Mouse (Mus musculus) limb, embryonic 13.5 days (tissue): ENCODE data around the gene Usp36. TPM values are rescaled to one million over a fixed set of nuclear protein-coding genes. Genes with fewer than 3 reads are reported as not detected.

Source experiments
- ATAC-seq: fragments of 200-750 bp; cut with Nextera tagmentation; 2 replicates; pipeline ENCODE4 v1.8.0; 2017; ENCODE audit warnings: low read depth, moderate number of reproducible peaks, moderate TSS enrichment; ENCODE audit not compliant: low FRiP score
- H3K27ac ChIP-seq: fragments of 300-500 bp; sonication (generic); 2 replicates; pipeline ENCODE4 v1.5.1; 2015; ENCODE audit warnings: inconsistent platforms, mild to moderate bottlenecking, moderate library complexity
- H3K27me3 ChIP-seq: fragments of 300-500 bp; sonication (generic); 2 replicates; pipeline ENCODE4 v1.6.1; 2015; ENCODE audit warnings: mild to moderate bottlenecking, inconsistent platforms
- H3K36me3 ChIP-seq: fragments of 300-500 bp; sonication (generic); 2 replicates; pipeline ENCODE4 v1.6.1; 2015; ENCODE audit warnings: inconsistent platforms, mild to moderate bottlenecking, moderate library complexity
- H3K4me1 ChIP-seq: fragments of 300-500 bp; sonication (generic); 2 replicates; pipeline ENCODE4 v1.6.1; 2015; ENCODE audit warnings: inconsistent platforms
- H3K4me2 ChIP-seq: fragments of 300-500 bp; sonication (generic); replicated peaks from 2 replicates; pipeline ENCODE4 v1.6.1; 2015; ENCODE audit warnings: inconsistent platforms, mild to moderate bottlenecking, moderate library complexity
- H3K4me3 ChIP-seq: fragments of 300-500 bp; sonication (generic); 2 replicates; pipeline ENCODE4 v1.5.1; 2015; ENCODE audit warnings: moderate library complexity, mild to moderate bottlenecking, inconsistent platforms
- H3K9ac ChIP-seq: fragments of 300-500 bp; sonication (generic); 2 replicates; pipeline ENCODE4 v1.6.1; 2015; ENCODE audit warnings: mild to moderate bottlenecking, inconsistent platforms
- H3K9me3 ChIP-seq: fragments of 300-500 bp; sonication (generic); 2 replicates; pipeline ENCODE4 v1.6.1; 2016; ENCODE audit warnings: inconsistent platforms
- WGBS: fragments of 180-500 bp; shearing (Covaris S2); methylation state at CpG from one replicate; pipeline ENCODE4 v1.1.7; 2015; 5-methylcytosine and 5-hydroxymethylcytosine counted together
- polyA plus RNA-seq: library from polyadenylated mRNA; unstranded; fragments of >200 nt; fragmentation: Nextera tagmentation; extraction: Ambion mirVana; gene quantifications from 2 replicates; pipeline ENCODE4 v1.2.1, GENCODE M21; 2015

Usp36 gene
- polyA plus RNA-seq, 1 experiment from 2014 or later = 25.0 TPM

DNA sequence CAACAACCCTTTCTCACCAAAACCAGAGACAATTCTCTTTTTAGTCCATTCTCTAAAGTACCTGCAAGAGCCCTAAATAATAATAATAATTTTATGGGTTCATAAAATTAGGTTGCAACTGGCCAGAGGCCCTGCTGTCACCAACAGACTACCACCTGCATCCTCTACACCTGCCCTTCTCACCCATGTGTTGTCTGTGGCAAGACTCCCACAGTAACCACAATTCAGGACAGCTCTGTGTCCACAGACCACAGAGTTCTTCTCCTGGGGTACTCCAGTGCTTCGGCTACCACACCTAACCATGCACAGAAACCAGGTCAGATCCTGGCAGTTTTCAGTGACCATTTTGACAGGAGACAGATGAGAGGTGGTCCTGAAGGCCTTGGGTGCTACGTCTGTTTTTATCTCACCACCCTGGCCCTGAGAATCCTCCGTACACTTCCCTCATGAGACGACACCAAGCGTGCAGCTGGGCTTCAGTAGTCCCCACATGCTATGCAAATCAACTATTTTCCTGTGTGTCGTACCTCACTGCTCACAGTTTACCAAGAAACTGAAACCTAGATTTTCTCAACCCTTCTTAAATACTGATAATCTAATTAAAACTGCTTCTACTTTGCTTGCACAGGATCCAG, 46.3 kb downstream of the Usp36 start:
- 88% methylated on average over 6 of the region's 6 CpGs for WGBS
- no peak overlapping the region for H3K27ac ChIP-seq
- peaks cover 69% of the 10 kb centered on the region for H3K4me1 ChIP-seq

DNA sequence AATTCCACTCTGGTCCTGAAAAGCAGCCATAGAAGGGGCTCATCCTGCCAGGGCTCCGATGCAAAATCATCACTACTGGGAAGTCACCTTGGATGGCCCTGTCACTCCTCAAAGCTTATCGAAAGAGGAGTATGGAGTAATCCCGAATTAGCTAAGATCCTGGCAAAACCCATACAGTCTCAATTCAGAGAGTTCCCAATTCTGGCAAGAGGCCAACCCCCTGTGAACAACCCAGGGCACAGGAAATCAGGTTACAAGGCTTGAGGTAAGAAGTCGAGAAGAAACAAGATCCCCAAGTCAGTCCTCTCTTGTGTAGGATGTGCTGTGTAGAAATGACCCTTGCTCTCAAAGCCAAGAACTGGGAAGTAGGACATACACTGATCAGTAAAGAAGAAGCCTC, 47.5 kb downstream of the Usp36 start:
- H3K36me3 ChIP-seq = no peaks in the 10 kb centered on the region
- no peaks in the 10 kb centered on the region for H3K9me3 ChIP-seq
- 61% methylated on average over 4 of the region's 4 CpGs for WGBS
- H3K4me1 ChIP-seq = peaks cover 80% of the 10 kb centered on the region
- H3K4me2 ChIP-seq = no peak overlapping the region
- H3K27ac ChIP-seq = no peak overlapping the region
- no peak overlapping the region for H3K9ac ChIP-seq
- no peak overlapping the region for H3K4me3 ChIP-seq
- ATAC-seq = no peak
- no peaks in the 10 kb centered on the region for H3K27me3 ChIP-seq

More for the DNA sequence above, 46.3 kb downstream of the Usp36 start:
- no peak for ATAC-seq
- Histone ChIP-seq H3K36me3 (no peaks in the 10 kb centered on the region), H3K27me3 (no peaks in the 10 kb centered on the region), H3K9me3 (no peaks in the 10 kb centered on the region), H3K4me2 (no peak overlapping the region), H3K9ac (no peak overlapping the region), H3K4me3 (no peak overlapping the region)

DNA sequence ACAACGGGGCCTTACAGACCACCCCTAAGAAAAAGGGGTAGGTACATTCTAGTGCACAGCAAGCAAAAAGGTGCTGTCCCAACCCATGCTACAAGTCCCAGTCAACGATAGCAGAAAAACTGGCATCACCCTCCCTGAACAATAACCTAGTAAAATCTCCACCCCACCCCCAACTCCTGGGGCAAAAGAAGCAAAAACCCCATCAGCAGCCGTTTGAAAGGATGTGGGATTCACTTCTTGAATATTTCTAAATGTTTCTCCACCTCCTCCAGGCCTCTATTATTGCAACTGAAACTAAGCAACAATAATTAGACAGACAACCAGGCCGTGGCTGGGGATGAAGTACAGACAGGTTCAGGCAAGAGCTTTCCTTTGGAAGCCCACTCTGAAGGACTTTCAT, 49.7 kb downstream of the Usp36 start:
- ATAC-seq = no peak
- Histone ChIP-seq H3K9me3 (no peaks in the 10 kb centered on the region), H3K36me3 (no peaks in the 10 kb centered on the region), H3K4me3 (no peak overlapping the region), H3K4me1 (peaks cover 73% of the 10 kb centered on the region), H3K9ac (peak overlapping the region; percentile 55), H3K27me3 (no peaks in the 10 kb centered on the region), H3K27ac (peak overlapping the region; percentile 91), H3K4me2 (peak overlapping the region; percentile 55)
- 59% methylated on average over 4 of the region's 4 CpGs for WGBS

DNA sequence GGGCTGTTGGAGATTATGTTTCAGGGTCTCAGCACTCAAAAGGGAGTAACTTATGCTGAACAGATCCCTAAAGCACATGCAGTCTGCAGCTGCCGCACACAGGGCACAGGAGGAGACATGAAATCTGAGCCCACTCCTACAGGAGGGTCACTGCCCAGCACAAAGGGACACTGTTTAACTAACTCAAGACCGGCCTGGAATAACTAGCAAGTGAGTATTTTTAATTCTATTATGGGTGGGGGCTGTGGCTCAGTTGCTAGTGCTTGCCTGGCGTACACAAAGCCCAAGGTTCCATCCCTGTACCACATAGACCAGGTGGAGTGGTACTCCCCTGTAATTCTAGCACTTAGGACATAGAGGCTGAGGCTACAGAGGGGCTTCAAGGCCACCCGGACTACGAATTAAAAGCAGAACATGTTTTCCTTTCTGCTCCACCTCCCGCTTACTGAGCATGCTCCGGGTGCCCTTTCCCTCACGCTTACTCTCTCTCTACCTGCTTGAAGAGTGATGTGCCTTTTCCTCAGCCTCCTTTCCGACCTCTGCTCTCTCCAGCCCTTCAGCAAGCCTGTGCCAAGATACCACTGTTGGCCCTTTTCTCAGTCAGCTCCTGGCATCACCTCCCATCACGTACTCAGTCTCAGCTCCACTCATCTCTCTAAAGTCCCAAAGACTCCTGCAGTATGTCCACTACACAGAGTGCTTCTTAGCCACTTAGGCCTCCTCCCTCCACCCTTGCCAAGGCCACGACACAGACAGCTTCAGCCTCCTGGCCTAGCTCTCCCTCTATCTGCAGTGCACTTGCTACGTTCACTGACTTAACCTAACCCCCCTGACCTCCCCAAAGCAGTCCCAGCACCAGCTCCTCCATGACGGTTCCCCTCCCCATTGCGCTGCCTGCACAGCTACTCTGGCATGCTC, 50.5 kb downstream of the Usp36 start:
- Histone ChIP-seq H3K27me3 (no peaks in the 10 kb centered on the region), H3K9ac (peak overlapping the region; percentile 55), H3K36me3 (no peaks in the 10 kb centered on the region), H3K4me2 (peak overlapping the region; percentile 55), H3K27ac (peak overlapping the region; percentile 91), H3K4me3 (peak overlapping the region; percentile 16), H3K9me3 (no peaks in the 10 kb centered on the region), H3K4me1 (peaks cover 71% of the 10 kb centered on the region)
- 28% methylated on average over 14 of the region's 14 CpGs for WGBS
- ATAC-seq = peak; percentile 89

DNA sequence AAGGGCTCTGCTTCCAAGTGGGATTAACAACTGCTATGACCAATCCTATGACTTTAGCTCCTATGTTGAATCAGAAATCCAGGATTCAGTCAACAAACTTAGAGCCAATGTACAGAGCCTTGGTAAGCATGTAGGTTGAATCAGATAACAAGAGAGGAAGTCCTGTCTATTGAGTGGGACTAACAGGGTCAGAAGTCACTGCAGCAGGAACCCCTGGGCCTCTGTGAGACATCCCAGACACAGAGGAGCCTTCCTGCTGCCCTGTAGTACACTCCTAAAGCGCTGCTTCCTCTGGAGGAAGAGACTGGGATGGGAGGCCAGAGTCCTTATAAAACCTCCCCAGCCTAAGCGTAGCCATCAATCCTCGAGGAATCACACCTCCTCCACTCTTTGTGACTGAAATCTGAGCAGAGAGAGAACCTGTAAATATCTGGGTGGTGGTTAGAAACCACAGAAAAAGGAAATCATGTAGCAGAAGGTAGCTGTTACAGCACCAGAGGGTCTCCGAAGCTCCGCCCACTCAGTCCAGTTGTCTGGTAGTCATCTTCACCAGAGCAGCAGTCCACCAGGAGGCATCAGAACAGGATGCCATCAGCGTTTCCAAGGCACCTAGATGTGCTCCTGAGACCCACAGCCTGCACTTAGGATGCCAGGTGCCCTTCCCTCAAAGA, 53.4 kb downstream of the Usp36 start:
- Histone ChIP-seq H3K4me3 (no peak overlapping the region), H3K9me3 (no peaks in the 10 kb centered on the region), H3K36me3 (no peaks in the 10 kb centered on the region), H3K27me3 (no peaks in the 10 kb centered on the region), H3K9ac (no peak overlapping the region), H3K4me1 (peaks cover 68% of the 10 kb centered on the region), H3K4me2 (peak overlapping the region; percentile 9; the same call in 1 of the 2 replicates), H3K27ac (peak overlapping the region; percentile 77)
- 41% methylated on average over 6 of the region's 6 CpGs for WGBS
- ATAC-seq = no peak; the same call in 1 of the 2 replicates

DNA sequence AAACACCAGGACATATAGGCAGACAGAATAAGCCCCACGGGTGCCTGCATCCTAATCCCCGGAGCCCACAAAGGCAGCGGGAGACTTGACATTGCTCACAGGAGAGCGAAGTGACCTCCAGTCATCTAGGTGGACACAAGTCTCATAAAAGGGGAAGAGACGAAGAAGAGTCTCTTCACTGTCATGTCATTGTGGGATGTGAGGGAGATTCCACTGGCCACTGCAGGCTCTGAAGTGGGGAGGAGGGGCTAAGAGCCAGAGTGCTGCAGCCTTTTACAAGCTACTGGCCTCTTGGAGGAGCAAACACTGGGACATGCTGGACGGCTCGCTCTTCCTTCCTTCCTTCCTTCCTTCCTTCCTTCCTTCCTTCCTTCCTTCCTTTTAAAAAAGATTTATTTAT, 55.1 kb downstream of the Usp36 start:
- no peak for ATAC-seq
- H3K4me1 ChIP-seq = peaks cover 61% of the 10 kb centered on the region

DNA sequence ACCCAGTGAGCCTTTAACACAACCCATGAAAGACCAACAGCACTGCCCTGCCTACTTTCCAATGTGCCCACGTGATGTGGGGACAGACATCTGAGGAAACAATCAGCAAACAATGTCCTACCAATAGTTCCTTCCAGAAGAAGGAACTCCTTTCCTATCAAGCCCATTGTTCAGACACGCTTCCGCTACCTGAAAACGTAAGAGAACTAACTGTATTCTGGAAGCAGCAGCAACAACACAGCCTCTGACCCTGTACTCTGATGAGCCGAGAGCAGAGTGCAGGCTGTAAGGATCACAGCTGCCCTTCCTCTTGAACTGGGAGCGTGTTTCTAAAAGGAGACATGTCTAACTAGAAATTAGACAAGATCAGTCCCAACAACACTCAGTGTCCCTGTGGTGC, 55.5 kb downstream of the Usp36 start:
- peaks cover 58% of the 10 kb centered on the region for H3K4me1 ChIP-seq
- no peaks in the 10 kb centered on the region for H3K36me3 ChIP-seq
- H3K4me3 ChIP-seq = no peak overlapping the region
- ATAC-seq = no peak
- no peaks in the 10 kb centered on the region for H3K9me3 ChIP-seq
- H3K27me3 ChIP-seq = no peaks in the 10 kb centered on the region
- WGBS = 82% methylated on average over 6 of the region's 6 CpGs
- no peak overlapping the region for H3K27ac ChIP-seq
- no peak overlapping the region for H3K9ac ChIP-seq
- H3K4me2 ChIP-seq = no peak overlapping the region

More for the DNA sequence above, 55.1 kb downstream of the Usp36 start:
- 70% methylated on average over 7 of the region's 7 CpGs for WGBS
- no peak overlapping the region for H3K27ac ChIP-seq
- no peaks in the 10 kb centered on the region for H3K9me3 ChIP-seq
- H3K4me3 ChIP-seq = no peak overlapping the region
- no peak overlapping the region for H3K9ac ChIP-seq
- no peaks in the 10 kb centered on the region for H3K27me3 ChIP-seq
- H3K36me3 ChIP-seq = no peaks in the 10 kb centered on the region
- no peak overlapping the region for H3K4me2 ChIP-seq

DNA sequence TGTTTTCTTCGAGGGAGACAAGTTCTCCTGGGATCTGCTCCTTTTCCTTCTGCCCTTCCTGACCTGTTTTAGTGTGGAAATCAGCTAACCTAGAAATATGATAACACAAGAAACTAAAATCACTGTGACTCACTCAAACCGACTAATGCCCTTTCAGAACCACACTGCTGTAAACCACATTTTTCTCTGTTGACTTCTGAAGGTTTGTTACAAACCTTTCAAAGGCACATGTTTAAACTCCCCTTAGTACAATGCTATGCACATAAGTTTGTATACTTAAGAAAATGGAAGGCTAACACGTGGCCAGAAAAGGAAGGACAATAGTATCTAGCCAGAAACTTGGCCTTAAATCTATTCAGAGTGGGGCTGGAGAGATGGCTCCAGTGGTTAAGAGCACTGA, 56.1 kb downstream of the Usp36 start:
- Histone ChIP-seq H3K36me3 (no peaks in the 10 kb centered on the region), H3K4me2 (no peak overlapping the region), H3K4me1 (peaks cover 53% of the 10 kb centered on the region), H3K9ac (no peak overlapping the region), H3K27ac (no peak overlapping the region), H3K4me3 (no peak overlapping the region), H3K9me3 (no peaks in the 10 kb centered on the region), H3K27me3 (no peaks in the 10 kb centered on the region)
- ATAC-seq = no peak
- 69% methylated on average over 3 of the region's 3 CpGs for WGBS

DNA sequence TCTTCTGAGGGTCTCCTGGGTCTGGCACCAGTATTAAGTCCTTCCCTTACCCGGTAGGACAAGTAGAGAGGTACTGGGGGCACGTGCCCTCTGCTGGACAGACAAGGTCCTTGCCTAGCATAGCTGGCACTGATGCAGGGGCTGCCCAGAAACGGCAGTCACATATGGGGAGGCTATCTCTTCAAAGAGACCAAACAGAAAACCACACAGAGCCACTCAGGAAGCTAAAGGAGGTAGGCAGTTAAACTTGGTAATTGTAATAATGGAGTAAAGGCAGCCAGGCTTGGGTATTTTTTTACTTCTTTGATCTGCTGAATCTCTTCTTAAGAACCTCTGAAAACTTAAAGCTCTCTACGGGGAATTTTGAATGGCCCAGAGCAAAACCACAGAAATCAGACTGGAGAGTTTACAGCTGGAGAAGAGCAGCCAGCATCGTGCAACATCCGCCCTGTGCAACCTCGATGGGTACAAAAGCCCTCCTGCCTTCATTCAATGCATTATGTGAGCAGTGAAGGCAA, 57.7 kb downstream of the Usp36 start:
- no peak overlapping the region for H3K4me3 ChIP-seq
- H3K27ac ChIP-seq = no peak overlapping the region
- peaks cover 37% of the 10 kb centered on the region for H3K4me1 ChIP-seq
- H3K27me3 ChIP-seq = no peaks in the 10 kb centered on the region
- 34% methylated on average over 7 of the region's 7 CpGs for WGBS
- no peak overlapping the region for H3K9ac ChIP-seq
- H3K9me3 ChIP-seq = no peaks in the 10 kb centered on the region
- no peaks in the 10 kb centered on the region for H3K36me3 ChIP-seq
- no peak for ATAC-seq
- H3K4me2 ChIP-seq = no peak overlapping the region

DNA sequence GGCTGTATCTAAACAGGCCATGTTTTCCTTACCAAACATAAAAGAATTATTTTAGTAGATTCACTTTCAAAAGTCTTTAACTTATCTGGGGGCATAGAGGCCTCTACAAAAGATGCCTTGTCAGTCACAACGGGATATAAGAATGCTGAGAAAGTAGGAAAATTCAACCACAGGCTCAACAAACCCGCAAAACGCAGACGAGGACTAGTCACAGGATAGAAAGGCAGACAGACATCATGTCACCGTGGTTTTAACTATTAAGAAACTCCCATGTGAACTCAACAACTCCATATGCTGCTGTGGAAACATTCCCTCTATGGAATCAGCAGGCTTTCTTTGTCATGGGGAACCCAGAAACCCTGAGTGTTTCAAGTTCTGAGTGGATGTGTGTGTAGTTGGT, 60.1 kb downstream of the Usp36 start:
- no peak overlapping the region for H3K4me2 ChIP-seq
- no peak overlapping the region for H3K27ac ChIP-seq
- WGBS = 78% methylated on average over 5 of the region's 5 CpGs
- H3K4me3 ChIP-seq = no peak overlapping the region
- no peaks in the 10 kb centered on the region for H3K36me3 ChIP-seq
- ATAC-seq = no peak
- H3K9ac ChIP-seq = no peak overlapping the region
- H3K9me3 ChIP-seq = no peaks in the 10 kb centered on the region
- H3K4me1 ChIP-seq = peaks cover 45% of the 10 kb centered on the region
- H3K27me3 ChIP-seq = no peaks in the 10 kb centered on the region

DNA sequence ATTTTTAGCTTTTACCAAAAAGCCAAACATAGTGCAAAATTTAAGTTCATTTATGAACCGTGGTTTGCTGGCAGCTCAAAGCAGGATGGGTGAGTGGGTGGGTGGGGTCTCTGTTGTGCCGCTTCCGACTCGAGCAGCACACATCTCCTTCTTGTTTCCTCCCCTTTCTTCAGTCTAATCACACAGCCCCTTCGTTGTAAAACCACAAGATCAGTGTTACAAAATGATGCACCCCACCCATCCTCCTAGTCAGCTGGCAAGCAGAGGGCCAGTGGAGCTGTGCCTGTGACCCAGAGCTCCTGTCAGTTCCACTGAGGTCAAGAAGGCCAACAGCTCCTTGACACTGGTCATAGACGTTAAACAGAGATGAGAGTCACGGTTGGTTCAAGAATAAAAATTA, 62.4 kb downstream of the Usp36 start:
- peaks cover 43% of the 10 kb centered on the region for H3K4me1 ChIP-seq
- H3K27me3 ChIP-seq = no peaks in the 10 kb centered on the region
- no peaks in the 10 kb centered on the region for H3K9me3 ChIP-seq
- no peak for ATAC-seq
- no peak overlapping the region for H3K27ac ChIP-seq
- no peaks in the 10 kb centered on the region; the same call in 1 of the 2 replicates for H3K36me3 ChIP-seq
- H3K4me2 ChIP-seq = no peak overlapping the region
- H3K9ac ChIP-seq = no peak overlapping the region
- WGBS = 68% methylated on average over 7 of the region's 7 CpGs
- no peak overlapping the region for H3K4me3 ChIP-seq

DNA sequence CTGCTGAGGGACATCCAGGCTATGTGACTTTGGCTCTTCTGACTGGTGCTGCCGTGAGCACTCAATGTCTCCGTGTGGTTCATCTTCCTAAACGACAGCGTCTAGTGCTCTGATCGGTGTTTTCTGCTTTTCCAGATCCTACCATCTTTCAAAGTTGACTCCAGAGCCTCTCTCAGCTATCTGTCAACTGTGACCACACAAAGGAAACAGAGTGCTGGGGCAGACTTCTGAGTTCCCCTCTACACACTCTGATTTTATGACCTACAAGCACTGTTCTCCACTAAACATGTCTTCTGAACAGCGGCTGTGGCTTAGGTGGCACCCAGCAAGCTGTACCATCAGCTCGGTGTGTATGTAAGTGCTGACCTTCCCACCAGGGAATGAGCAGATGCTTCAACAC, 63.2 kb downstream of the Usp36 start:
- no peak overlapping the region for H3K9ac ChIP-seq
- no peak overlapping the region for H3K27ac ChIP-seq
- WGBS = 88% methylated on average over 7 of the region's 7 CpGs
- no peak overlapping the region for H3K4me2 ChIP-seq
- no peaks in the 10 kb centered on the region; the same call in 1 of the 2 replicates for H3K36me3 ChIP-seq
- H3K4me1 ChIP-seq = peaks cover 39% of the 10 kb centered on the region
- no peak overlapping the region for H3K4me3 ChIP-seq
- no peaks in the 10 kb centered on the region for H3K27me3 ChIP-seq
- no peaks in the 10 kb centered on the region for H3K9me3 ChIP-seq
- ATAC-seq = no peak
